ENCODE assay signal across 7 mouse cellular contexts in the genomic region with DNA sequence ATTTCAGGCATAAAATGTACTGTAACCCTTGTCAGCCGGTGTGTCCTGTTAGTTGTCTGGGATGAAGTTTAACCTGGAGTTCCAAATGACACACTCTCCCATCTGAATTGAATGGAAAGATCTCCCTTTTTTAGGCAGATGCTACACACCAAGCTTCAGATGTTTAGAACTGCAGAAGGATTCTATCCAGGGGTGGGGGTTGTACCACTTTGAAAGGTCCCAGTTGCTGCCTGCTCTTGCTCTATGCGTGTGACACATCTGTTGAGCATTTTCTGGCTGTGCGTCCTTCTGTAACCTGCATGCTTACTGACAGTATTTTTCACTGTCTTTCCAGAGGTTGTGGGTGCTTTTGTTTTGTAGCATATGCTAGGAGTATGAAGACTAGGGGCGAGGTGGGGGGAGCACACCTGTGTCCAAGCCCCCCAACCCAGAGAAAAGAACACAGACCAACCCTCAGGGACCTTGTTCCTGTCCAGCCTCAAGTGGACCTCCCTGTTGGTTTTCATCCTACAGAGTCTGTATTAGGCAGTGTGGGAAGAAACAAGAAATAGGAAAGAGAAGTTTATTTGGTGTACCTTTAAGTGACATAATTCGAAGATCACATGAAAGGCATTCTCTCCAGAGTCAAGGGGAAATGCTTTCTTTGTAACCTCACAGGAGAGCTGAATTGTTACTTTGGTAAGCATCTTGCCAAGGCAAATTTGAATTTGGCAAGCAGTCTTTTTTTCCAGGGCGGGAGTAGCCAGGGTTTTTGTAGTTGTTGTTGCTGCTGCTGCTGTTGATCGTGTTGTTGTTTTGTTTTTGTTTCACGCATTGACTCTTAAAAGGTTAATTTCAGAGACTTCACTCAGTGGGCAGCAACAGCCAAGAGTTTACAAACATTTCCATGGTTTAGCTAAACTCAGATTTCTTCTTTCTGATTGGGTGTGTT. TPM values are rescaled to one million over a fixed set of nuclear protein-coding genes. Genes with fewer than 3 reads are reported as not detected.
DNase-seq lines count a peak whose midpoint lies in the region; ATAC-seq and TF ChIP-seq lines count a peak whose summit lies in the region.

No protein-coding gene starts in this region.

- TF ChIP-seq CTCF in cortical plate, adult 2 months (IDR thresholded peaks at IDR 0.05; ENCODE audit: extremely low read depth, insufficient read depth, low read length) = no peak
- no peak for TF ChIP-seq CTCF in heart, postnatal 0 days (IDR thresholded peaks at IDR 0.05; ENCODE audit: low read depth)

- H3K4me1 ChIP-seq in cortical plate, adult 2 months (ENCODE audit: control insufficient read depth, insufficient read depth, low read length) = peaks cover 6% of the 10 kb centered on the region
- H3K4me1 ChIP-seq in heart, postnatal 0 days (ENCODE audit: control insufficient read depth, insufficient read depth) = peaks cover 27% of the 10 kb centered on the region
- H3K4me1 ChIP-seq in limb, embryonic 10.5 days = peaks cover 51% of the 10 kb centered on the region
- H3K4me1 ChIP-seq in neural tube, embryonic 12.5 days = peaks cover 16% of the 10 kb centered on the region

- no peaks in the 10 kb centered on the region for H3K27me3 ChIP-seq in heart, postnatal 0 days (ENCODE audit: control insufficient read depth, insufficient read depth, low read length)
- H3K27me3 ChIP-seq in limb, embryonic 10.5 days (ENCODE audit: low read depth, poor library complexity, severe bottlenecking) = no peaks in the 10 kb centered on the region
- H3K27me3 ChIP-seq in neural tube, embryonic 12.5 days (replicated peaks) = no peaks in the 10 kb centered on the region

- no peak for TF ChIP-seq POLR2A in cortical plate, adult 2 months (IDR thresholded peaks at IDR 0.05; ENCODE audit: extremely low read depth, insufficient read depth, low read length)

- peak overlapping the region; percentile 71 for H3K9ac ChIP-seq in heart, postnatal 0 days (replicated peaks; ENCODE audit: low read depth, low read length)
- peak overlapping the region; percentile 21; the same call in 1 of the 2 replicates for H3K9ac ChIP-seq in neural tube, embryonic 12.5 days

- intact Hi-C loops in gastrocnemius, postnatal 14 days (cut with DNase I; ENCODE audit: low total_unique reads) = no loop called here

- no peak; the same call in 1 of the 2 replicates for TF ChIP-seq EP300 in heart, postnatal 0 days (IDR thresholded peaks at IDR 0.05; ENCODE audit: low read depth)

- H3K27ac ChIP-seq in cortical plate, adult 2 months (ENCODE audit: insufficient read depth, low read length) = peak overlapping the region; percentile 83
- peak overlapping the region; percentile 95 for H3K27ac ChIP-seq in heart, postnatal 0 days (ENCODE audit: low read depth)
- H3K27ac ChIP-seq in limb, embryonic 10.5 days = peak overlapping the region; percentile 87
- H3K27ac ChIP-seq in neural tube, embryonic 12.5 days = no peak overlapping the region

- H3K9me3 ChIP-seq in heart, postnatal 0 days (replicated peaks; ENCODE audit: control insufficient read depth, low read length) = no peaks in the 10 kb centered on the region
- no peaks in the 10 kb centered on the region for H3K9me3 ChIP-seq in limb, embryonic 10.5 days (replicated peaks)
- H3K9me3 ChIP-seq in neural tube, embryonic 12.5 days = no peaks in the 10 kb centered on the region

- peak overlapping the region; percentile 85 for H3K4me2 ChIP-seq in heart, postnatal 0 days (ENCODE audit: low read depth, low read length)
- H3K4me2 ChIP-seq in neural tube, embryonic 12.5 days (replicated peaks) = peak overlapping the region; percentile 59

- ATAC-seq in heart, postnatal 0 days (ENCODE audit: insufficient read depth, low read depth) = no peak
- no peak for ATAC-seq in neural tube, embryonic 12.5 days (ENCODE audit: low FRiP score, low read depth)
- no peak for ATAC-seq in granulocyte monocyte progenitor cell, adult 5-6 weeks (replicated peaks; ENCODE audit: poor library complexity, severe bottlenecking)

- H3K4me3 ChIP-seq in cortical plate, adult 2 months (ENCODE audit: insufficient read depth, low read length) = peak overlapping the region; percentile 60
- H3K4me3 ChIP-seq in heart, postnatal 0 days (ENCODE audit: low read depth, low read length) = peak overlapping the region; percentile 62
- H3K4me3 ChIP-seq in limb, embryonic 10.5 days = peak overlapping the region; percentile 49
- peak overlapping the region; percentile 27 for H3K4me3 ChIP-seq in neural tube, embryonic 12.5 days

- peak; percentile 65 for DNase-seq in Muller cell, postnatal 12 days (ENCODE audit: inconsistent ontology term)
- DNase-seq in heart, postnatal 0 days (ENCODE audit: low spot score) = peak; percentile 40
- no peak for DNase-seq in limb, embryonic 10.5 days (ENCODE audit: low spot score)
- no peak for DNase-seq in gastrocnemius, postnatal 14 days

- H3K36me3 ChIP-seq in heart, postnatal 0 days (replicated peaks; ENCODE audit: control insufficient read depth, insufficient read depth, low read length) = 0 out of 2 replicates have a peak, but pooled peaks cover 10% of the 10 kb centered on the region
- H3K36me3 ChIP-seq in limb, embryonic 10.5 days = no peaks in the 10 kb centered on the region; the same call in 1 of the 2 replicates
- H3K36me3 ChIP-seq in neural tube, embryonic 12.5 days = no peaks in the 10 kb centered on the region

- WGBS in heart, postnatal 0 days = 34% methylated on average over 8 of the region's 8 CpGs
- WGBS in limb, embryonic 10.5 days = 72% methylated on average over 8 of the region's 8 CpGs
- 76% methylated on average over 8 of the region's 8 CpGs for WGBS in neural tube, embryonic 12.5 days

RNA-seq across cellular contexts. Expression of a gene that starts 40.4 kb away (rescaled TPM):
- 75.5 and 78.1 TPM in 2 replicates for polyA plus RNA-seq in cortical plate, adult 2 months (2012; rRNA removed)
- total RNA-seq in heart, postnatal 0 days (2014; rRNA removed; ENCODE audit: low replicate concordance) = 155 and 298 TPM in 2 replicates
- 243 TPM in 2 replicates for polyA plus RNA-seq in heart, postnatal 0 days (2015; fragmentation: Nextera tagmentation; extraction: Ambion mirVana)
- polyA plus RNA-seq in limb, embryonic 10.5 days (2016; fragmentation: Nextera tagmentation; extraction: Ambion mirVana) = 152 and 153 TPM in 2 replicates
- polyA plus RNA-seq in neural tube, embryonic 12.5 days (2016; fragmentation: Nextera tagmentation; extraction: Ambion mirVana) = 120 and 126 TPM in 2 replicates
- total RNA-seq in granulocyte monocyte progenitor cell, adult 5-6 weeks (2014; fragmentation: Nextera tagmentation) = 79.6 and 85.0 TPM in 2 replicates
- total RNA-seq in granulocyte monocyte progenitor cell, adult 5-6 weeks (2017) = 82.3 and 102 TPM in 2 replicates
- total RNA-seq in gastrocnemius, postnatal 14 days (2021) = 10 to 100 TPM; 42.3 to 45.8 TPM

Comparison
In these comparisons a context has a peak if more than half of its experiments do, and no peak if none do; other contexts are left out.
1. DNase-seq: peak in Muller cell, postnatal 12 days (single experiment) and heart, postnatal 0 days (single experiment); none in limb, embryonic 10.5 days (single experiment) and gastrocnemius, postnatal 14 days (single experiment).
2. Peak in every context shown above with its lines, with median percentiles within 50 percentile points of each other: H3K4me3 ChIP-seq.